Mouse (Mus musculus) stomach, adult 2 months (tissue): Measurements from ENCODE around the gene Adam10. TPM values are rescaled to one million over a fixed set of nuclear protein-coding genes. Genes with fewer than 3 reads are reported as not detected.

ENCODE experiments used
- polyA plus RNA-seq: library from polyadenylated mRNA; depleted of rRNA; stranded (reverse); fragments of >200 nt; gene quantifications from 2 replicates; pipeline ENCODE4 v1.2.3, GENCODE M21; 2012; rRNA removed

Adam10 gene
- polyA plus RNA-seq: 14.3 and 29.3 TPM in 2 replicates

GRCm38 (mm10) chr9:70678682-70679131 lies at the start of gene Adam10:
Gene Adam10, plus strand, starts transcription at chr9:70678997.

GRCm38 (mm10) chr9:70656130-70657007 lies 22.4 kb upstream of the Adam10 start, which contains the start of gene Gm10642:
Gene Gm10642, plus strand, starts transcription at chr9:70656251.

GRCm38 (mm10) chr9:70657013-70657967 lies 21.5 kb upstream of the Adam10 start, which contains the start of gene Mindy2:
Gene Mindy2, minus strand, starts transcription at chr9:70657174.

Other genes starting within 250 kb of the Adam10 start
- gene Rnf111, start 175.3 kb upstream of the Adam10 start, polyA plus RNA-seq: 15.8 and 18.7 TPM in 2 replicates
- 1.5 and 3.3 TPM in 2 replicates for gene Sltm, start 136.2 kb upstream of the Adam10 start, polyA plus RNA-seq
- gene Gm10642, start 22.7 kb upstream of the Adam10 start, polyA plus RNA-seq: 0.92 and 2.4 TPM in 2 replicates
- 3.2 and 4.2 TPM in 2 replicates for gene Mindy2, start 21.8 kb upstream of the Adam10 start, polyA plus RNA-seq